Mouse (Mus musculus): ENCODE results near the gene Itpk1. TPM values are rescaled to one million over a fixed set of nuclear protein-coding genes. Genes with fewer than 3 reads are reported as not detected.
A peak's percentile ranks its signal among the peaks of the same experiment; 100 is the strongest.
"Not testable (repeated sequence)": the region's sequence is repeated elsewhere in the genome, so short reads cannot be mapped to it uniquely, and the experiment has no call there.

Itpk1 gene
- polyA plus RNA-seq, 1 experiment from 2014 or later: 26.1 TPM

GRCm38 (mm10) chr12:102633083-102633501 lies 71.6 kb downstream of the Itpk1 start:
- H3K27me3 ChIP-seq (ENCODE audit: control insufficient read depth, insufficient read depth, low read length): no peaks in the 10 kb centered on the region
- H3K9me3 ChIP-seq (ENCODE audit: control insufficient read depth, low read length): no peaks in the 10 kb centered on the region
- H3K27ac ChIP-seq (ENCODE audit: low read depth, low read length): no peak overlapping the region
- no peaks in the 10 kb centered on the region for H3K4me1 ChIP-seq (ENCODE audit: control insufficient read depth, insufficient read depth, low read length)
- H3K4me3 ChIP-seq (ENCODE audit: low read depth, low read length): no peak overlapping the region
- WGBS: 68% methylated on average over 4 of the region's 4 CpGs
- no peak overlapping the region for H3K4me2 ChIP-seq (ENCODE audit: low read depth)
- ATAC-seq (ENCODE audit: insufficient read depth, low FRiP score, low TSS enrichment): no peak
- H3K36me3 ChIP-seq (ENCODE audit: control insufficient read depth, insufficient read depth, low read length): no peaks in the 10 kb centered on the region
- no peak for DNase-seq (ENCODE audit: low spot score)
- no peak overlapping the region for H3K9ac ChIP-seq (ENCODE audit: low read length)

GRCm38 (mm10) chr12:102631690-102632089 lies 73.0 kb downstream of the Itpk1 start:
- Histone ChIP-seq H3K9ac (ENCODE audit: low read length) (no peak overlapping the region), H3K4me3 (ENCODE audit: low read depth, low read length) (no peak overlapping the region), H3K36me3 (ENCODE audit: control insufficient read depth, insufficient read depth, low read length) (no peaks in the 10 kb centered on the region), H3K4me2 (ENCODE audit: low read depth) (no peak overlapping the region), H3K27ac (ENCODE audit: low read depth, low read length) (no peak overlapping the region), H3K9me3 (ENCODE audit: control insufficient read depth, low read length) (no peaks in the 10 kb centered on the region), H3K4me1 (ENCODE audit: control insufficient read depth, insufficient read depth, low read length) (no peaks in the 10 kb centered on the region), H3K27me3 (ENCODE audit: control insufficient read depth, insufficient read depth, low read length) (no peaks in the 10 kb centered on the region)
- ATAC-seq (ENCODE audit: insufficient read depth, low FRiP score, low TSS enrichment) (no peak), DNase-seq (ENCODE audit: low spot score) (no peak)
- whole genome bisulfite sequencing: 85% methylated on average over 8 of the region's 8 CpGs

GRCm38 (mm10) chr12:102630471-102630870 lies 74.3 kb downstream of the Itpk1 start:
- H3K36me3 ChIP-seq (ENCODE audit: control insufficient read depth, insufficient read depth, low read length); DNase-seq (ENCODE audit: low spot score); ATAC-seq (ENCODE audit: insufficient read depth, low FRiP score, low TSS enrichment); H3K4me3 ChIP-seq (ENCODE audit: low read depth, low read length); H3K9me3 ChIP-seq (ENCODE audit: control insufficient read depth, low read length); H3K9ac ChIP-seq (ENCODE audit: low read length); H3K27ac ChIP-seq (ENCODE audit: low read depth, low read length); H3K27me3 ChIP-seq (ENCODE audit: control insufficient read depth, insufficient read depth, low read length); H3K4me2 ChIP-seq (ENCODE audit: low read depth); H3K4me1 ChIP-seq (ENCODE audit: control insufficient read depth, insufficient read depth, low read length): not testable (repeated sequence)
- 94% methylated on average over 9 of the region's 9 CpGs for WGBS

- ATAC-seq (ENCODE audit: insufficient read depth, low FRiP score, low TSS enrichment) (no peak), DNase-seq (ENCODE audit: low spot score) (no peak)
- no peak overlapping the region for H3K4me2 ChIP-seq (ENCODE audit: low read depth)
- no peak overlapping the region for H3K27ac ChIP-seq (ENCODE audit: low read depth, low read length)
- H3K36me3 ChIP-seq (ENCODE audit: control insufficient read depth, insufficient read depth, low read length): no peaks in the 10 kb centered on the region
- 71% methylated on average over 9 of the region's 9 CpGs for WGBS
- H3K9me3 ChIP-seq (ENCODE audit: control insufficient read depth, low read length): no peaks in the 10 kb centered on the region
- no peaks in the 10 kb centered on the region for H3K4me1 ChIP-seq (ENCODE audit: control insufficient read depth, insufficient read depth, low read length)
- no peak overlapping the region for H3K9ac ChIP-seq (ENCODE audit: low read length)
- H3K27me3 ChIP-seq (ENCODE audit: control insufficient read depth, insufficient read depth, low read length): no peaks in the 10 kb centered on the region
- no peak overlapping the region for H3K4me3 ChIP-seq (ENCODE audit: low read depth, low read length)
Observed at GRCm38 (mm10) chr12:102628221-102628620, 76.5 kb downstream of the Itpk1 start.

GRCm38 (mm10) chr12:102627545-102627944 lies 77.2 kb downstream of the Itpk1 start:
- no peak overlapping the region for H3K9ac ChIP-seq (ENCODE audit: low read length)
- no peaks in the 10 kb centered on the region for H3K27me3 ChIP-seq (ENCODE audit: control insufficient read depth, insufficient read depth, low read length)
- no peaks in the 10 kb centered on the region for H3K4me1 ChIP-seq (ENCODE audit: control insufficient read depth, insufficient read depth, low read length)
- H3K9me3 ChIP-seq (ENCODE audit: control insufficient read depth, low read length): no peaks in the 10 kb centered on the region
- H3K4me3 ChIP-seq (ENCODE audit: low read depth, low read length): no peak overlapping the region
- ATAC-seq (ENCODE audit: insufficient read depth, low FRiP score, low TSS enrichment): no peak
- H3K27ac ChIP-seq (ENCODE audit: low read depth, low read length): no peak overlapping the region
- WGBS: 88% methylated on average over 5 of the region's 5 CpGs
- DNase-seq (ENCODE audit: low spot score): no peak
- no peak overlapping the region for H3K4me2 ChIP-seq (ENCODE audit: low read depth)
- H3K36me3 ChIP-seq (ENCODE audit: control insufficient read depth, insufficient read depth, low read length): no peaks in the 10 kb centered on the region

- WGBS: 59% methylated on average over 7 of the region's 7 CpGs
- DNase-seq (ENCODE audit: low spot score) (peak; percentile 29), ATAC-seq (ENCODE audit: insufficient read depth, low FRiP score, low TSS enrichment) (no peak)
- Histone ChIP-seq H3K36me3 (ENCODE audit: control insufficient read depth, insufficient read depth, low read length) (no peaks in the 10 kb centered on the region), H3K9me3 (ENCODE audit: control insufficient read depth, low read length) (no peaks in the 10 kb centered on the region), H3K27ac (ENCODE audit: low read depth, low read length) (no peak overlapping the region), H3K4me2 (ENCODE audit: low read depth) (no peak overlapping the region), H3K4me3 (ENCODE audit: low read depth, low read length) (no peak overlapping the region), H3K9ac (ENCODE audit: low read length) (no peak overlapping the region), H3K4me1 (ENCODE audit: control insufficient read depth, insufficient read depth, low read length) (no peaks in the 10 kb centered on the region), H3K27me3 (ENCODE audit: control insufficient read depth, insufficient read depth, low read length) (no peaks in the 10 kb centered on the region)
Observed at GRCm38 (mm10) chr12:102626841-102627240, 77.9 kb downstream of the Itpk1 start.

GRCm38 (mm10) chr12:102625717-102626116 lies 79.0 kb downstream of the Itpk1 start:
- 94% methylated on average over 6 of the region's 6 CpGs for WGBS
- DNase-seq (ENCODE audit: low spot score) (no peak), ATAC-seq (ENCODE audit: insufficient read depth, low FRiP score, low TSS enrichment) (no peak)
- Histone ChIP-seq H3K9ac (ENCODE audit: low read length) (no peak overlapping the region), H3K36me3 (ENCODE audit: control insufficient read depth, insufficient read depth, low read length) (no peaks in the 10 kb centered on the region), H3K4me2 (ENCODE audit: low read depth) (no peak overlapping the region), H3K9me3 (ENCODE audit: control insufficient read depth, low read length) (no peaks in the 10 kb centered on the region), H3K4me1 (ENCODE audit: control insufficient read depth, insufficient read depth, low read length) (no peaks in the 10 kb centered on the region), H3K4me3 (ENCODE audit: low read depth, low read length) (no peak overlapping the region), H3K27me3 (ENCODE audit: control insufficient read depth, insufficient read depth, low read length) (no peaks in the 10 kb centered on the region), H3K27ac (ENCODE audit: low read depth, low read length) (no peak overlapping the region)

GRCm38 (mm10) chr12:102625118-102625517 lies 79.6 kb downstream of the Itpk1 start:
- no peaks in the 10 kb centered on the region for H3K4me1 ChIP-seq (ENCODE audit: control insufficient read depth, insufficient read depth, low read length)
- H3K36me3 ChIP-seq (ENCODE audit: control insufficient read depth, insufficient read depth, low read length): no peaks in the 10 kb centered on the region
- 80% methylated on average over 5 of the region's 5 CpGs for WGBS
- no peak overlapping the region for H3K27ac ChIP-seq (ENCODE audit: low read depth, low read length)
- no peaks in the 10 kb centered on the region for H3K9me3 ChIP-seq (ENCODE audit: control insufficient read depth, low read length)
- no peak for ATAC-seq (ENCODE audit: insufficient read depth, low FRiP score, low TSS enrichment)
- no peak for DNase-seq (ENCODE audit: low spot score)
- no peak overlapping the region for H3K4me2 ChIP-seq (ENCODE audit: low read depth)
- H3K27me3 ChIP-seq (ENCODE audit: control insufficient read depth, insufficient read depth, low read length): no peaks in the 10 kb centered on the region
- no peak overlapping the region for H3K9ac ChIP-seq (ENCODE audit: low read length)
- H3K4me3 ChIP-seq (ENCODE audit: low read depth, low read length): no peak overlapping the region

GRCm38 (mm10) chr12:102623827-102624226 lies 80.9 kb downstream of the Itpk1 start:
- 77% methylated on average over 9 of the region's 9 CpGs for WGBS

More at GRCm38 (mm10) chr12:102623827-102624226, 80.9 kb downstream of the Itpk1 start:
- Histone ChIP-seq H3K4me2 (ENCODE audit: low read depth) (no peak overlapping the region), H3K27ac (ENCODE audit: low read depth, low read length) (no peak overlapping the region), H3K36me3 (ENCODE audit: control insufficient read depth, insufficient read depth, low read length) (no peaks in the 10 kb centered on the region), H3K4me3 (ENCODE audit: low read depth, low read length) (no peak overlapping the region), H3K4me1 (ENCODE audit: control insufficient read depth, insufficient read depth, low read length) (no peaks in the 10 kb centered on the region), H3K9ac (ENCODE audit: low read length) (no peak overlapping the region), H3K9me3 (ENCODE audit: control insufficient read depth, low read length) (no peaks in the 10 kb centered on the region), H3K27me3 (ENCODE audit: control insufficient read depth, insufficient read depth, low read length) (no peaks in the 10 kb centered on the region)
- DNase-seq (ENCODE audit: low spot score) (no peak), ATAC-seq (ENCODE audit: insufficient read depth, low FRiP score, low TSS enrichment) (no peak)
